Mouse (Mus musculus): ENCODE results near the gene Miip. TPM values are rescaled to one million over a fixed set of nuclear protein-coding genes. Genes with fewer than 3 reads are reported as not detected.

Miip gene
- polyA plus RNA-seq, 1 experiment from 2014 or later, result 30.0 TPM

GRCm38 (mm10) chr4:147900452-147900851, 31.8 kb upstream of the Miip start:
- no peaks in the 10 kb centered on the region for H3K27me3 ChIP-seq (ENCODE audit: control insufficient read depth, insufficient read depth, low read length)
- no peak overlapping the region for H3K4me2 ChIP-seq (ENCODE audit: low read depth, low read length)
- H3K9ac ChIP-seq (replicated peaks; ENCODE audit: low read length), result no peak overlapping the region
- ATAC-seq (replicated peaks; ENCODE audit: insufficient number of reproducible peaks, low FRiP score, low TSS enrichment, low read depth), result no peak
- H3K4me3 ChIP-seq (ENCODE audit: low read depth, low read length), result no peak overlapping the region
- 92% methylated on average over 7 of the region's 7 CpGs for WGBS
- no peak overlapping the region for H3K27ac ChIP-seq (replicated peaks; ENCODE audit: low read depth, low read length)
- H3K36me3 ChIP-seq (replicated peaks; ENCODE audit: control insufficient read depth, insufficient read depth, low read depth, low read length), result peaks cover 6% of the 10 kb centered on the region
- no peaks in the 10 kb centered on the region for H3K4me1 ChIP-seq (ENCODE audit: control insufficient read depth, insufficient read depth, low read length)
- no peak for DNase-seq (ENCODE audit: low spot score)
- H3K9me3 ChIP-seq (replicated peaks; ENCODE audit: control insufficient read depth, low read length), result no peaks in the 10 kb centered on the region

- H3K27ac ChIP-seq (replicated peaks; ENCODE audit: low read depth, low read length), result no peak overlapping the region
- no peaks in the 10 kb centered on the region for H3K27me3 ChIP-seq (ENCODE audit: control insufficient read depth, insufficient read depth, low read length)
These were observed 28.7 kb upstream of the Miip start for GRCm38 (mm10) chr4:147897348-147897747.

DNA sequence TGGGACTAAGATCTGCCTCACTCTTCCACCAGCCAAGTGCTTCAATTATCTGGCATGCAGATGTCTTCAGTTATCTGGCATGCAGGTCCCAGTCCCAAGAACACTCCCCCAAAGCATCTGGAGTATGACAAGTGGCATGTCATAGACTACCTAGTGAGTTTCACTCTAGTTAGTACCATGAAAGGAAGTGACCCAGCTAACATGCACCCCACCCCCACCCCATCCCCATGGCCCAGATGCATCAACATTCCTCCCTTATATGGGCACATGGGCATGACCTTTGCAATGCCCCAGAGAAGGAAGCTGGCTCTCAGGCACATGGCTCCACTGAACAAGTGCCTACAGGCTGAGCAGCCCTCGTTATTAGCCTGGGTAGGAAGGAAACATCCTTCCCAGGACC, 27.8 kb upstream of the Miip start:
- H3K9me3 ChIP-seq (replicated peaks; ENCODE audit: control insufficient read depth, low read length), result no peaks in the 10 kb centered on the region
- ATAC-seq (replicated peaks; ENCODE audit: insufficient number of reproducible peaks, low FRiP score, low TSS enrichment, low read depth), result no peak

More at GRCm38 (mm10) chr4:147897348-147897747, 28.7 kb upstream of the Miip start:
- Histone ChIP-seq H3K36me3 (replicated peaks; ENCODE audit: control insufficient read depth, insufficient read depth, low read depth, low read length) (peaks cover 6% of the 10 kb centered on the region), H3K9me3 (replicated peaks; ENCODE audit: control insufficient read depth, low read length) (no peaks in the 10 kb centered on the region), H3K4me2 (ENCODE audit: low read depth, low read length) (no peak overlapping the region), H3K9ac (replicated peaks; ENCODE audit: low read length) (no peak overlapping the region), H3K4me1 (ENCODE audit: control insufficient read depth, insufficient read depth, low read length) (no peaks in the 10 kb centered on the region), H3K4me3 (ENCODE audit: low read depth, low read length) (no peak overlapping the region)
- ATAC-seq (replicated peaks; ENCODE audit: insufficient number of reproducible peaks, low FRiP score, low TSS enrichment, low read depth) (no peak), DNase-seq (ENCODE audit: low spot score) (no peak)
- 93% methylated on average over 3 of the region's 3 CpGs for WGBS

GRCm38 (mm10) chr4:147895815-147896330, 27.3 kb upstream of the Miip start:
- Histone ChIP-seq H3K9ac (replicated peaks; ENCODE audit: low read length) (no peak overlapping the region), H3K9me3 (replicated peaks; ENCODE audit: control insufficient read depth, low read length) (no peaks in the 10 kb centered on the region), H3K27ac (replicated peaks; ENCODE audit: low read depth, low read length) (no peak overlapping the region), H3K4me3 (ENCODE audit: low read depth, low read length) (no peak overlapping the region), H3K4me1 (ENCODE audit: control insufficient read depth, insufficient read depth, low read length) (no peaks in the 10 kb centered on the region), H3K27me3 (ENCODE audit: control insufficient read depth, insufficient read depth, low read length) (no peaks in the 10 kb centered on the region), H3K4me2 (ENCODE audit: low read depth, low read length) (no peak overlapping the region), H3K36me3 (replicated peaks; ENCODE audit: control insufficient read depth, insufficient read depth, low read depth, low read length) (peaks cover 6% of the 10 kb centered on the region)
- DNase-seq (ENCODE audit: low spot score) (no peak), ATAC-seq (replicated peaks; ENCODE audit: insufficient number of reproducible peaks, low FRiP score, low TSS enrichment, low read depth) (no peak)
- WGBS, result 85% methylated on average over 4 of the region's 4 CpGs

More for the DNA sequence above, 27.8 kb upstream of the Miip start:
- Histone ChIP-seq H3K4me2 (ENCODE audit: low read depth, low read length) (no peak overlapping the region), H3K27ac (replicated peaks; ENCODE audit: low read depth, low read length) (no peak overlapping the region), H3K4me3 (ENCODE audit: low read depth, low read length) (no peak overlapping the region), H3K9ac (replicated peaks; ENCODE audit: low read length) (no peak overlapping the region), H3K4me1 (ENCODE audit: control insufficient read depth, insufficient read depth, low read length) (no peaks in the 10 kb centered on the region), H3K27me3 (ENCODE audit: control insufficient read depth, insufficient read depth, low read length) (no peaks in the 10 kb centered on the region), H3K36me3 (replicated peaks; ENCODE audit: control insufficient read depth, insufficient read depth, low read depth, low read length) (peaks cover 6% of the 10 kb centered on the region)
- DNase-seq (ENCODE audit: low spot score), result no peak
- WGBS, result 48% methylated on average over 1 of the region's 1 CpGs

GRCm38 (mm10) chr4:147890341-147890740, 21.7 kb upstream of the Miip start:
- H3K4me2 ChIP-seq (ENCODE audit: low read depth, low read length), result no peak overlapping the region
- no peak overlapping the region for H3K9ac ChIP-seq (replicated peaks; ENCODE audit: low read length)
- no peaks in the 10 kb centered on the region for H3K27me3 ChIP-seq (ENCODE audit: control insufficient read depth, insufficient read depth, low read length)
- no peak overlapping the region for H3K27ac ChIP-seq (replicated peaks; ENCODE audit: low read depth, low read length)
- 90% methylated on average over 6 of the region's 6 CpGs for WGBS
- no peaks in the 10 kb centered on the region for H3K4me1 ChIP-seq (ENCODE audit: control insufficient read depth, insufficient read depth, low read length)
- DNase-seq (ENCODE audit: low spot score) (no peak), ATAC-seq (replicated peaks; ENCODE audit: insufficient number of reproducible peaks, low FRiP score, low TSS enrichment, low read depth) (no peak)
- H3K36me3 ChIP-seq (replicated peaks; ENCODE audit: control insufficient read depth, insufficient read depth, low read depth, low read length), result peaks cover 8% of the 10 kb centered on the region
- no peaks in the 10 kb centered on the region for H3K9me3 ChIP-seq (replicated peaks; ENCODE audit: control insufficient read depth, low read length)
- no peak overlapping the region for H3K4me3 ChIP-seq (ENCODE audit: low read depth, low read length)

- 84% methylated on average over 4 of the region's 4 CpGs for WGBS
- Histone ChIP-seq H3K4me3 (ENCODE audit: low read depth, low read length) (no peak overlapping the region), H3K9ac (replicated peaks; ENCODE audit: low read length) (no peak overlapping the region), H3K27ac (replicated peaks; ENCODE audit: low read depth, low read length) (no peak overlapping the region), H3K27me3 (ENCODE audit: control insufficient read depth, insufficient read depth, low read length) (no peaks in the 10 kb centered on the region), H3K9me3 (replicated peaks; ENCODE audit: control insufficient read depth, low read length) (no peaks in the 10 kb centered on the region), H3K4me1 (ENCODE audit: control insufficient read depth, insufficient read depth, low read length) (no peaks in the 10 kb centered on the region), H3K4me2 (ENCODE audit: low read depth, low read length) (no peak overlapping the region), H3K36me3 (replicated peaks; ENCODE audit: control insufficient read depth, insufficient read depth, low read depth, low read length) (peaks cover 8% of the 10 kb centered on the region)
- DNase-seq (ENCODE audit: low spot score), result no peak
- no peak for ATAC-seq (replicated peaks; ENCODE audit: insufficient number of reproducible peaks, low FRiP score, low TSS enrichment, low read depth)
These were observed 19.6 kb upstream of the Miip start for GRCm38 (mm10) chr4:147888237-147888636.

DNA sequence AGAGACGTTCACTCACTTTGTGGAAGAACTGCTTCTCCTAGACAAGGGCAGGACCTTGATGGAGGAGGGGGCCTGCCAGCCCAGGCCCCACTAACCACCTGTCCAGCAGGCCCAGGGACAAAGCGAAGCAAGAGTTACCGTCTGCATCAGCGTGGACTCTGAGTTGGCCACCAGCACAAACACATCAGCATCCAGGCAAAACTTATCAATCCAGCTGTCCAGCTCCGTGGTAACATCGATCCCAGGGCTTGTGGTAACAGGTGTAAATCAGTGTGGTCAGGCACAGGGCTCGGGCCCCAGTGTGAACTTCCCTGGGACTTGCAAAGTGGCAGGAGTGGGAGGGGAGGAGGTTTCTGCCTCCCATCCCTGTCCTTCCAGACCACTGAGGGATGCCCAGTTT, 18.7 kb upstream of the Miip start:
- Histone ChIP-seq H3K27me3 (ENCODE audit: control insufficient read depth, insufficient read depth, low read length) (no peaks in the 10 kb centered on the region), H3K9me3 (replicated peaks; ENCODE audit: control insufficient read depth, low read length) (no peaks in the 10 kb centered on the region), H3K4me2 (ENCODE audit: low read depth, low read length) (no peak overlapping the region), H3K9ac (replicated peaks; ENCODE audit: low read length) (no peak overlapping the region), H3K36me3 (replicated peaks; ENCODE audit: control insufficient read depth, insufficient read depth, low read depth, low read length) (peaks cover 8% of the 10 kb centered on the region), H3K4me1 (ENCODE audit: control insufficient read depth, insufficient read depth, low read length) (no peaks in the 10 kb centered on the region), H3K4me3 (ENCODE audit: low read depth, low read length) (no peak overlapping the region), H3K27ac (replicated peaks; ENCODE audit: low read depth, low read length) (no peak overlapping the region)
- DNase-seq (ENCODE audit: low spot score), result no peak
- no peak for ATAC-seq (replicated peaks; ENCODE audit: insufficient number of reproducible peaks, low FRiP score, low TSS enrichment, low read depth)
- 91% methylated on average over 7 of the region's 7 CpGs for WGBS

DNA sequence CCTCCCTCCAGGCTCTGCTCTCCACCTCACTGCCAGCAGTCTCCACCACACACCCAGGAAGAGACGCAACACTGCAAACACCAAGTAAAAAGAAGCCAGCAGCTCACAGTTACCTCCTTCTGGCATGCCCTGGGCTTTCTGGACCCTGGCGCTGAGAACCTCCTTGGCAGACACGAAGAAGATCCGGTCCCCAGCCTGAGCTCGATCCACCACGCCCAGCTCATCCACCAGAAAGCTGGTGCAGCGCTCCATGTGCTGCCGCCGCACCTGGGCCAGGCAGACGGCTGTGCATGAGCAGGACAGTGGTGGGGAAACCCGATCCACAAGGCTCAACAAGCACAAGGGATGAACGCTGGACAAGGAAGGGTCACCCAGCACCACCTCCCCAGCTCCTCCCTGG, 17.5 kb upstream of the Miip start:
- Histone ChIP-seq H3K27ac (replicated peaks; ENCODE audit: low read depth, low read length) (no peak overlapping the region), H3K4me2 (ENCODE audit: low read depth, low read length) (no peak overlapping the region), H3K4me3 (ENCODE audit: low read depth, low read length) (no peak overlapping the region), H3K27me3 (ENCODE audit: control insufficient read depth, insufficient read depth, low read length) (no peaks in the 10 kb centered on the region), H3K4me1 (ENCODE audit: control insufficient read depth, insufficient read depth, low read length) (no peaks in the 10 kb centered on the region), H3K9ac (replicated peaks; ENCODE audit: low read length) (no peak overlapping the region), H3K9me3 (replicated peaks; ENCODE audit: control insufficient read depth, low read length) (no peaks in the 10 kb centered on the region), H3K36me3 (replicated peaks; ENCODE audit: control insufficient read depth, insufficient read depth, low read depth, low read length) (peaks cover 14% of the 10 kb centered on the region)
- WGBS, result 88% methylated on average over 12 of the region's 12 CpGs
- DNase-seq (ENCODE audit: low spot score) (no peak), ATAC-seq (replicated peaks; ENCODE audit: insufficient number of reproducible peaks, low FRiP score, low TSS enrichment, low read depth) (no peak)

Measured in embryonic facial prominence, embryonic 11.5 days (tissue).